Mouse (Mus musculus) urinary bladder, adult 2 months (tissue): ENCODE measurements around the gene Psrc1. TPM values are rescaled to one million over a fixed set of nuclear protein-coding genes. Genes with fewer than 3 reads are reported as not detected.

ENCODE experiments used
- DNase-seq: peaks from one replicate; pipeline ENCODE4 v3.0.0; 2022; ENCODE audit warnings: low spot score
- polyA plus RNA-seq: library from polyadenylated mRNA; depleted of rRNA; stranded (reverse); fragments of >200 nt; gene quantifications from 2 replicates; pipeline ENCODE4 v1.2.3, GENCODE M21; 2012; rRNA removed

Gene Psrc1
- polyA plus RNA-seq = 4.0 and 4.4 TPM in 2 replicates

GRCm38 (mm10) chr3:108383485-108384354 is at the start of gene Psrc1:
Gene Psrc1, plus strand, starts transcription at chr3:108383839.
- DNase-seq = peak; percentile 62

- DNase-seq = no peak
Measured at GRCm38 (mm10) chr3:108336878-108337277, 46.8 kb upstream of the Psrc1 start.

- no peak for DNase-seq
Measured at GRCm38 (mm10) chr3:108341040-108341439, 42.6 kb upstream of the Psrc1 start.

- DNase-seq = no peak
Measured at GRCm38 (mm10) chr3:108342185-108342584, 41.5 kb upstream of the Psrc1 start.

GRCm38 (mm10) chr3:108345855-108346254 is 37.8 kb upstream of the Psrc1 start:
- DNase-seq = no peak

- DNase-seq = no peak
Measured at GRCm38 (mm10) chr3:108348376-108348775, 35.3 kb upstream of the Psrc1 start.

- DNase-seq = no peak
Measured at GRCm38 (mm10) chr3:108355245-108355644, 28.4 kb upstream of the Psrc1 start.

- no peak for DNase-seq
Measured at GRCm38 (mm10) chr3:108357051-108357450, 26.6 kb upstream of the Psrc1 start.

GRCm38 (mm10) chr3:108358445-108358844 is 25.2 kb upstream of the Psrc1 start:
- no peak for DNase-seq

GRCm38 (mm10) chr3:108360894-108361293 is 22.7 kb upstream of the Psrc1 start:
- no peak for DNase-seq

- no peak for DNase-seq
Measured at GRCm38 (mm10) chr3:108363626-108364025, 20.0 kb upstream of the Psrc1 start.

GRCm38 (mm10) chr3:108364270-108364995 is 19.2 kb upstream of the Psrc1 start, which contains the start of gene Mybphl:
Gene Mybphl, plus strand, starts transcription at chr3:108364911.
- no peak for DNase-seq

GRCm38 (mm10) chr3:108367173-108367572 is 16.5 kb upstream of the Psrc1 start:
- DNase-seq = no peak

GRCm38 (mm10) chr3:108367828-108368227 is 15.8 kb upstream of the Psrc1 start:
- DNase-seq = no peak

- DNase-seq = no peak
Measured at GRCm38 (mm10) chr3:108368721-108369120, 14.9 kb upstream of the Psrc1 start.

GRCm38 (mm10) chr3:108372274-108372673 is 11.4 kb upstream of the Psrc1 start:
- DNase-seq = no peak

GRCm38 (mm10) chr3:108372691-108373090 is 10.9 kb upstream of the Psrc1 start:
- no peak for DNase-seq

GRCm38 (mm10) chr3:108378875-108379663 is 4.6 kb upstream of the Psrc1 start:
- DNase-seq = no peak

- no peak for DNase-seq
Measured at GRCm38 (mm10) chr3:108380695-108381094, 2.9 kb upstream of the Psrc1 start.

GRCm38 (mm10) chr3:108381945-108382875 is 1.4 kb upstream of the Psrc1 start:
- no peak for DNase-seq

GRCm38 (mm10) chr3:108384425-108384824 is 786 bp downstream of the Psrc1 start:
- DNase-seq = no peak
